Mouse (Mus musculus) testis, adult 2 months (tissue): Measurements from ENCODE around the gene Lmo1.

Experiments used
- CTCF ChIP-seq: fragments of 200-500 bp; IDR thresholded peaks from 2 replicates; pipeline ENCODE4 v1.5.1; 2012; ENCODE audit warnings: low read depth, mild to moderate bottlenecking, inconsistent platforms, low read length, moderate library complexity; ENCODE audit not compliant: control insufficient read depth, insufficient read depth, insufficient replicate concordance
- POLR2A ChIP-seq: fragments of 200-500 bp; IDR thresholded peaks from 2 replicates; pipeline ENCODE4 v1.6.1; 2012; ENCODE audit warnings: low read depth, mild to moderate bottlenecking, inconsistent platforms, low read length, moderate library complexity; ENCODE audit not compliant: control insufficient read depth

DNA sequence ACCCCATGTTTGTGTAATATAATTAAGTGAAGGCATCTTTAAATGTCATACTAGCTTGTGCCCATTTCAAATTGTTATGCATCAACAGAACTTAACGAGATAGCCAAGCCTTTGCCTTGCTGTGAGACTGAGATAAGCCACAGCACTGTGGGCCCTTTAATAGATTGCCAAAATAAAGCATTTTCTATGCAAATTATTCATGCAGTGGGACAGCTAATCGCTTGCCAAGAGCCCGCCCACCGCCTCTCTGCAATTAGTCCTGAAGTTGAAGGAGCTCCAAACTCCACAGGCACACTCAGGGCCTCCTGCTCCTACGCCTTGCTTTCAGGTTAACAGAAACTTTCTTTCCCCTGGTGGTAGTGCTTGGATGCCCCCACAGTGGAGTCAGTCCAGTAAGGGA lies 64.0 kb downstream of the Lmo1 start:
- TF ChIP-seq CTCF (no peak), POLR2A (no peak)
